Mouse (Mus musculus) erythroblast, adult 5-6 weeks (primary cell): ENCODE data around the gene Pnkd. TPM values are rescaled to one million over a fixed set of nuclear protein-coding genes. Genes with fewer than 3 reads are reported as not detected.

Source experiments
- ATAC-seq: replicated peaks from 2 replicates; pipeline ENCODE4 v1.8.0; 2016; ENCODE audit warnings: moderate number of reproducible peaks, mild to moderate bottlenecking, moderate TSS enrichment, inconsistent platforms; ENCODE audit not compliant: poor library complexity, low FRiP score, severe bottlenecking
- total RNA-seq, 2 experiments: library from RNA; stranded (forward) in 1 of 2; stranded (reverse) in 1 of 2; fragments of 150-400 nt in 1 of 2; fragments of 200-764, 138-1000 nt in 1 of 2; gene quantifications; 2 replicates each; pipeline versions ENCODE4 v1.2.3 to v1.2.4; 2015 to 2017; ENCODE audit warnings: low replicate concordance in 2 of 2

Gene Pnkd
- total RNA-seq, 2 experiments from 2014 or later = 2.4 to 17.7 TPM

- no peak for ATAC-seq
Measured at GRCm38 (mm10) chr1:74343161-74343560, 58.4 kb downstream of the Pnkd start.

DNA sequence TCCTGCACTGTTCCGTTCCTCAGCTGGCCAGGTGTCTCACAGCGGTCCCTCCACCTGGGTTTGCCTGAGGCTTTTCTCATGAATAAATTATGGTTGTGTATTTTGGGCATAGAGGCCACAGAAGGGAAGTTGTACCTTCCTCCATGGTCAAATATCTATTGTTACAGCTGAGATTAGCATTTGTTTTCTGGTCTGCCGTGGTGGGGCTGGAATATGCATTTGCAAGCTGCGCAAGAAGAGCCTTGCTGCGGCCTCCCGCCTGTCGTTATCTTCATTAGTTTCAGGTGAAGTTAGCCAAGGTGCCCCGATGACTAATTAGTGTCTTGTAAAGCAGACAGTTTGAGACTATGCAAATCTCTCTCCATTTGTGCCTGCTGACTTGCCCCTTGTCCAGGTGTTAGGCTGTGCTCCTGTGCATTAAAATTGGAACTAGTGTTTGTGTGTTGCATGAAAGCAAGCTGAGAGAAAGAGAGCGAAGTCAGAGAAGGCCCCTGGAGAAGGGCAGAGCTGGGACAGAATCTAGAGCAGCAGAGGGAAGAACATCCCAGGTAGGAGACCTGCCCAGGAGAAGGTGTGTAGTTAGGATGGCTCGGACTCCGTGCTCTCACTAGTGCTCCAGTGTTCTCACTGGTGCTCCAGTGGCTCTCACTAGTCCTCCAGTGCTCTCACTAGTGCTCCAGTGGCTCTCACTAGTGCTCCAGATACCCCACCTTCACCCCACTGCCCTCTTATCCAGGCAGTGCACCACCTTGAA is 59.6 kb downstream of the Pnkd start:
- ATAC-seq = no peak

DNA sequence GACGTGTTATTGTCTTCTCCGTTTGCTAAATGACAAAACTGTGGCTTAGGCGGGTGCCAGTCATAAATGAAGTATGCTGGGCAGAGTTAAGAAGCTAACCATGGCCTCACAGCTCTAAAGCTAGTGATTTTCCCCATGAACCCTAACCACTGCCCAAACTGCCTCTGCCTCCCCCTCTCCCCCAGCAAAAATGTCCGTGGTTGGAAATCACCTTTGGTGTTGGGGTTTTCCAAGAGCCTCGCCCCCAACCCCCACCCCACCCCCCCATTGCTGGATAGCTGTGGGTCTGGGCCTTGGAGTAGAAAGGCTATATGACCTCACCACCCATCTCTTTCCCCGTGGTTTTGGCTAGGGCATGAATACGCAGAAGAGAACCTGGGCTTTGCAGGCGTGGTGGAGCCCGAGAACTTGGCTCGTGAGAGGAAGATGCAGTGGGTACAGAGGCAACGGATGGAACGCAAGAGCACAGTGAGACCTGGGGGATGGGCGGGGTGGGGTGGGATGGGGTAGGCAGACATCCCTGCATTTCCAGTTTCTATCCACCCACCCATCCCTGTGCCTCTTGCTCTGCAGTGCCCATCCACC is 66.5 kb downstream of the Pnkd start:
- no peak for ATAC-seq

DNA sequence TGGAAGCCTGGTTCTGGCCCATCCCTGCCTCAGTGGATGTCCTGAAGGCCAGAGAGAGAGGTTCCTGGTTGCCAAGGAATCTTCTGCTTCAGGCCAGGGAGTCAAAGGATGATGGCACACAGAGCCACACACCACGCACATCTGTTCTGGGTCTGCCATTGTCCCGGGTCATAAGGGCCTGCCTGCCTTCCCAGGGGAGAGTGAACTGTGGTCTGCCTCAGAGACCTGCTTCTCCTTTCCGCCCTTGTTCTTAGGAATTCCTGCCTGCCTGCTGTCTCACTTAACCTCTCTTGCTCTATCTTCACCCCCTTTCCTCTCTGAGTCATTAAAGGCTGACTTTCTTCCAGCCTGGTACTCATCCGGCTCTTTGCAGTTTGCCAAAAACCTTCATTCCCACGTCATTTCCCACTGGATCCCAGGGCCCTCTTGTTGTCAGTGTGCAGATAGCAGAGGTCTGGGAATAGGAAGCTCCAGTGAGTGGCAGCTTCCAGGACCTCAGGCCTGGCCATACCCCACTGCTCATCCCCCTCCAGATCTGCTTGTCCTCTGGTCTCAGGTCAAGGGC is 67.9 kb downstream of the Pnkd start:
- ATAC-seq = no peak

GRCm38 (mm10) chr1:74353453-74354229 is 68.9 kb downstream of the Pnkd start:
- ATAC-seq = no peak

DNA sequence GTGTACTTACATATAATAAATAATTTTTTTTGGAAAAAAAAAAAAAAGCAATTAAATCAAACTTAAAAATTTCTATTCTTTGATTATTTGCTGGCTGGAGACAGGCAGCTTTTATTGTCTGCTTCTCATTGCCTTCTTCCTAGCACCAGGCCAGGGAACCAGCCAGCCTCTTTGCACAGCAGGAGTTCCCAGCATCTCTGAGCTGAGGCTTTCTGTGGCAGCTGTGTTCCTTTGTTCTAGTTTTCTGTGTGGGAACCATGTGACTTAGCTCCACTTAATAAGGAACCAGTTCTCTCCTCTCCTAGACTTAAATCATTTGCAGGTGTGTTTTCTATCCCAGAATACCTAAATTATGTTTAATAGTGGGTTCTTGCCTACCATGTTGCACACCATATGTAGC is 72.8 kb downstream of the Pnkd start:
- ATAC-seq = no peak

GRCm38 (mm10) chr1:74359952-74360517 is 75.3 kb downstream of the Pnkd start:
- ATAC-seq = no peak

- peak; percentile 46; the same call in 1 of the 2 replicates for ATAC-seq
Measured at GRCm38 (mm10) chr1:74361812-74362211, 77.1 kb downstream of the Pnkd start, which contains the start of gene Catip. Gene Catip, plus strand, starts transcription at chr1:74362108.

DNA sequence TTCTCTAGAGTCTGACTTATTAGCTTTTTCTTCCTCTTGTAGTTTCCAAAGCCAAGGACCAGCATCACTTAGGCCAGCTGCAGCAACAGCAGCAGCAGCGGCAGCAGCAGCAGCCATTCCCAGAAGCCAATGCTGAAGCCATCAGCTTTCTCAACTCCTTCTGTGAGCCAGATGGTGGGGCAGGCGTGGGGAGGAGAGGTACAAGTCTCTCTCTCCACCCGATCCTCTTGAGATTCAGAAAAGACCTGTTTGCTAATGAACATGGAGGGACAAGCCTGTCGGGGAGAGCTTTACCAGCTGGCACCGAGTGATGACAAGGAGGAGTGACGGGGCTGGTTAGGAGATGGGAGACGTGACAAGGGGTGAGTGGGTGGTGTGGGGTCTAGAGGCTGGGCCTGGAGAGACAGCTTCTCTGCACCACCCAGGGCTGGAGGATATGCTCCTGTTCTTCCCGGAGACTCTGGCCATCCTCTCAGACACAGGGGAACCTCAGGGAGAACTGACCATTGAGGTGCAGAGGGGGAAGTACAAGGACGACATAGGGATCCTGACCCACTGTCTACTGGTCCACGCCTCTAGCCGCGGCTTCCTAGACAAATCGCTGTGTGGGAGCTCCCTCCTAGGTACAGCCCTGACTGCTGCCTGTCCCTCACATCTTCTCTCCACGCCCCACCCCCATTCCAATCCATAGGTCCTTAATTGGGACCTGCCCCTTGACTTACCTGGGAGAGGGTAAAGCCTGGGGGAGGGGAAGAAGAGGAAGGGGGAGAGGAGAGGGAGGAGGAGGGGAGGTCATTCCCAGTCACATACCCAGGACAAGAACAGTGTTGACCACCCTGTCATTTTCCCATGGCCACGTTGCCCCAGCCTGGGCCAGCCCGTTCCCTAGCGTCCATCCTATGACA is 77.8 kb downstream of the Pnkd start:
- ATAC-seq = no peak

GRCm38 (mm10) chr1:74363437-74363836 is 78.7 kb downstream of the Pnkd start:
- ATAC-seq = no peak

DNA sequence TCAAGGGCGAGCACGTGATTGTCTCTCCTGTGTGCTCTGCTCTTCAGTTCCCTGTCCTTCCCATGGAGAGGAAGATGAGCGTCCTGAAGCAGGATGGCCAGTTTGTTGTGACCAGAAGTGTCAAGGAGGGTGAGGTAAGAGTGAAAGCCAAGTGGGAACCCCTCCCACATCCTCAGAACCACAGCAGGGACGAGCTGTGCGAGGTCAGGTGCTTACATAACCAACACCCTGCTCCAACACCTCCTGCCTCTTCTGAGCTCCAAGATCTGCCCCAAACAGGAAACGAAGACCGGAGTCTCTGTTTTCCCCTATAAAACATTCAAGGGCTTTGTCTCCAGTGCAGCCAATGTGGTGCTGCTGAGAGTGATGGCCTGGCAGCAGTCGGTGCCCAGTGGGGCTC is 79.5 kb downstream of the Pnkd start:
- no peak for ATAC-seq

- ATAC-seq = peak; percentile 43; the same call in 1 of the 2 replicates
Measured at GRCm38 (mm10) chr1:74367886-74368645, 83.3 kb downstream of the Pnkd start.

GRCm38 (mm10) chr1:74370040-74370439 is 85.3 kb downstream of the Pnkd start:
- ATAC-seq = no peak

DNA sequence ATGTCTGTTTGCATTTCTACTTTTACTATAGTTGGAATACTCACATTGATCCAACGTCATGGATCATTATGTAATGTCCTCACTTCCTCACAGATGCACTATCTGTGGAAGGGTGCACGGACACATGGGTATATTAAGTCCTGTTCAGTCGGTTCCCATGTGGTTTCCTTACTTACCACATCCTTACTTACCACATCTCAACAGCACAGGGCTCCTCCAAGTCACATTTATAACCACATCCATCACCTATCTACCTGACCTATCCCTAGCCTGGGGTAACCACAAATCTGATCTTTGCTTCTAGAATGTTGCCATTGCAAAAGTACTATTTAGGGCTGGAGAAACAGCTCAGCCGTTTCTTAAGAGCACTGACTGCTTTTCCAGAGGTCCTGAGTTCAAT is 88.6 kb downstream of the Pnkd start:
- ATAC-seq = no peak

- no peak for ATAC-seq
Measured at GRCm38 (mm10) chr1:74374980-74375379, 90.2 kb downstream of the Pnkd start, which contains the start of gene Slc11a1. Gene Slc11a1, plus strand, starts transcription at chr1:74375195.

DNA sequence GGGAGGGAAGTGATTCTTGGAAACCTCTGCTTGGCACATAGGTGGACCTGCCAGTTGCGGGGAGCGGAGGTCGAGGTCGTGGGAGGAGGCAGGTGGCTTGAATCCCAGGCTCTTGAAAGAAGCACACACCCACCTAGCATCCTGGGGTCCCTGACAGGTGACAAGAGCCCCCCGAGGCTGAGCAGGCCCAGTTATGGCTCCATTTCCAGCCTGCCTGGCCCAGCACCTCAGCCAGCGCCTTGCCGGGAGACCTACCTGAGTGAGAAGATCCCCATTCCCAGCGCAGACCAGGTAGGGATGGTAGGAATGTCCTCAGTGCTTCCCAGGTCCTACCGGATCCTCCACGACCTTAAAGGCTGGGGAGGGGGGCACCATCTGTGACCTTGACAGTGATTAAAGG is 90.8 kb downstream of the Pnkd start:
- ATAC-seq = no peak

- no peak for ATAC-seq
Measured at GRCm38 (mm10) chr1:74376396-74376795, 91.7 kb downstream of the Pnkd start.

DNA sequence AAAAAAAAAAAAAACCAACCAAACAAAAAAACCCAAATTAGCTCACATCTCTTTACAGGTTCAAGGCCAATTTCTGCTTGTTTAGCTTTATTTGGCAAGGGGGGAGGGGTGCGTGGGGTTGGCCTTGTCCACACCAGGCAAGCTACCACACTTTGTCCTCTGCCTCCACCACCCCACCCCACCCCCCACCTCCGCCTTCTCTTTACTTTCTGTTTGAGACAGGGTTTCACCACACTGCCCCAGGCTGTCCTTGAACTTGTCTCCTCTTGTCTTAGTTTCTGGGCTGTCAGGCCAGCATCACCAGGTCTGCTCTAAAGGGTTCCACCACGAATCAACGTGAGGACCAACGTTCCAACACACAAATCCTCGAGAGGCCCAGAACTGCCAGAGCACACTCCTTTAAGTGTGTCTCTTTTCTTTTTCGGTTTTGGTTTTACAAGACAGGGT is 94.4 kb downstream of the Pnkd start:
- ATAC-seq = no peak
